Mouse (Mus musculus) ES-Bruce4 (cell line): ENCODE data around the gene Itgb4. TPM values are rescaled to one million over a fixed set of nuclear protein-coding genes. Genes with fewer than 3 reads are reported as not detected.
A peak's percentile ranks its signal among the peaks of the same experiment; 100 is the strongest.

Experiments
- H3K27ac ChIP-seq: 2 replicates; pipeline ENCODE4 v1.5.1; 2012; ENCODE audit warnings: low read length, inconsistent platforms; ENCODE audit not compliant: insufficient read depth
- H3K27me3 ChIP-seq: 2 replicates; pipeline ENCODE4 v1.6.1; 2012; ENCODE audit warnings: mild to moderate bottlenecking, low read length, inconsistent platforms; ENCODE audit not compliant: control insufficient read depth, poor library complexity, insufficient read depth, severe bottlenecking
- H3K36me3 ChIP-seq: 2 replicates; pipeline ENCODE4 v1.6.1; 2012; ENCODE audit warnings: inconsistent platforms, mild to moderate bottlenecking, low read length, moderate library complexity; ENCODE audit not compliant: control insufficient read depth, poor library complexity, insufficient read depth, severe bottlenecking
- H3K4me1 ChIP-seq: one replicate; pipeline ENCODE4 v1.8.1; 2011; ENCODE audit warnings: low read length; ENCODE audit not compliant: control insufficient read depth, insufficient read depth
- H3K4me3 ChIP-seq: 2 replicates; pipeline ENCODE4 v1.5.1; 2011; ENCODE audit warnings: low read depth, mild to moderate bottlenecking, low read length
- H3K9ac ChIP-seq: 2 replicates; pipeline ENCODE4 v1.6.1; 2012; ENCODE audit warnings: low read depth, mild to moderate bottlenecking, inconsistent platforms; ENCODE audit not compliant: poor library complexity, severe bottlenecking
- H3K9me3 ChIP-seq: replicated peaks from 2 replicates; pipeline ENCODE4 v1.6.1; 2012; ENCODE audit warnings: mild to moderate bottlenecking, low read length, inconsistent platforms; ENCODE audit not compliant: control insufficient read depth, poor library complexity, insufficient read depth, severe bottlenecking
- CTCF ChIP-seq: IDR thresholded peaks from one replicate; pipeline ENCODE4 v1.8.1; 2011; ENCODE audit warnings: low read depth, low read length
- EP300 ChIP-seq: IDR thresholded peaks from 2 replicates; pipeline ENCODE4 v1.6.1; 2011; ENCODE audit warnings: low read depth, low read length; ENCODE audit not compliant: insufficient read depth
- POLR2A ChIP-seq: IDR thresholded peaks from one replicate; pipeline ENCODE4 v1.8.1; 2011; ENCODE audit warnings: low read length; ENCODE audit not compliant: insufficient read depth
- polyA plus RNA-seq: library from polyadenylated mRNA; stranded (reverse); fragments of >200 nt; gene quantifications from 2 replicates; pipeline ENCODE4 v1.2.4, GENCODE M21; 2011; ENCODE audit warnings: low read depth; ENCODE audit not compliant: missing spikeins, insufficient read depth, insufficient read length

Gene Itgb4
- polyA plus RNA-seq, 1 experiment: 9.3 TPM

- Histone ChIP-seq H3K36me3 (peaks cover 27% of the 10 kb centered on the region), H3K4me3 (no peak overlapping the region), H3K9ac (no peak overlapping the region), H3K9me3 (no peaks in the 10 kb centered on the region), H3K27me3 (no peaks in the 10 kb centered on the region), H3K27ac (no peak overlapping the region), H3K4me1 (no peaks in the 10 kb centered on the region)
- TF ChIP-seq POLR2A: no peak
- TF ChIP-seq EP300: no peak
- no peak for TF ChIP-seq CTCF
Observed at GRCm38 (mm10) chr11:115954712-115955111, 19.8 kb upstream of the Itgb4 start.

- no peak for TF ChIP-seq EP300
- no peak for TF ChIP-seq CTCF
- no peak for TF ChIP-seq POLR2A
- H3K4me1 ChIP-seq: no peaks in the 10 kb centered on the region
- H3K27ac ChIP-seq: no peak overlapping the region; the same call in 1 of the 2 replicates
- no peak overlapping the region for H3K4me3 ChIP-seq
- no peaks in the 10 kb centered on the region for H3K9me3 ChIP-seq
- H3K36me3 ChIP-seq: peaks cover 24% of the 10 kb centered on the region
- no peaks in the 10 kb centered on the region for H3K27me3 ChIP-seq
- no peak overlapping the region for H3K9ac ChIP-seq
Observed at GRCm38 (mm10) chr11:115955195-115955858, 19.2 kb upstream of the Itgb4 start.

- Histone ChIP-seq H3K36me3 (peaks cover 30% of the 10 kb centered on the region), H3K27me3 (no peaks in the 10 kb centered on the region), H3K9me3 (no peaks in the 10 kb centered on the region), H3K4me1 (no peaks in the 10 kb centered on the region), H3K4me3 (no peak overlapping the region), H3K27ac (peak overlapping the region; percentile 53; the same call in 1 of the 2 replicates), H3K9ac (no peak overlapping the region)
- TF ChIP-seq CTCF (no peak), POLR2A (no peak), EP300 (0 out of 2 replicates have a peak, but pooled peaks have one; percentile 38)
Observed at GRCm38 (mm10) chr11:115956453-115956852, 18.1 kb upstream of the Itgb4 start.

GRCm38 (mm10) chr11:115957971-115958370, 16.5 kb upstream of the Itgb4 start:
- Histone ChIP-seq H3K27ac (peak overlapping the region; percentile 53), H3K4me1 (no peaks in the 10 kb centered on the region), H3K9ac (no peak overlapping the region), H3K27me3 (no peaks in the 10 kb centered on the region), H3K9me3 (no peaks in the 10 kb centered on the region), H3K4me3 (no peak overlapping the region), H3K36me3 (peaks cover 30% of the 10 kb centered on the region)
- TF ChIP-seq EP300 (no peak), POLR2A (no peak), CTCF (no peak)

- Histone ChIP-seq H3K27ac (peak overlapping the region; percentile 23; the same call in 1 of the 2 replicates), H3K4me3 (no peak overlapping the region), H3K27me3 (no peaks in the 10 kb centered on the region), H3K36me3 (peaks cover 34% of the 10 kb centered on the region), H3K4me1 (no peaks in the 10 kb centered on the region), H3K9ac (no peak overlapping the region), H3K9me3 (no peaks in the 10 kb centered on the region)
- no peak for TF ChIP-seq CTCF
- no peak for TF ChIP-seq POLR2A
- TF ChIP-seq EP300: no peak
Observed at GRCm38 (mm10) chr11:115959018-115959417, 15.5 kb upstream of the Itgb4 start.

- Histone ChIP-seq H3K4me3 (no peak overlapping the region), H3K9ac (no peak overlapping the region), H3K9me3 (no peaks in the 10 kb centered on the region), H3K27ac (no peak overlapping the region), H3K36me3 (peaks cover 38% of the 10 kb centered on the region), H3K27me3 (no peaks in the 10 kb centered on the region), H3K4me1 (no peaks in the 10 kb centered on the region)
- TF ChIP-seq CTCF (no peak), EP300 (no peak), POLR2A (no peak)
Observed at GRCm38 (mm10) chr11:115962651-115963412, 11.7 kb upstream of the Itgb4 start.
